Mouse (Mus musculus) spleen, postnatal 14 days (tissue): ENCODE measurements around the gene Batf.
"Not testable (repeated sequence)": the region's sequence is repeated elsewhere in the genome, so short reads cannot be mapped to it uniquely, and the experiment has no call there.

ENCODE experiments used
- DNase-seq, 2 experiments: peaks; one replicate each; pipeline ENCODE4 v3.0.0; 2021 to 2022; ENCODE audit warnings: low spot score in 2 of 2

The Batf gene

DNA sequence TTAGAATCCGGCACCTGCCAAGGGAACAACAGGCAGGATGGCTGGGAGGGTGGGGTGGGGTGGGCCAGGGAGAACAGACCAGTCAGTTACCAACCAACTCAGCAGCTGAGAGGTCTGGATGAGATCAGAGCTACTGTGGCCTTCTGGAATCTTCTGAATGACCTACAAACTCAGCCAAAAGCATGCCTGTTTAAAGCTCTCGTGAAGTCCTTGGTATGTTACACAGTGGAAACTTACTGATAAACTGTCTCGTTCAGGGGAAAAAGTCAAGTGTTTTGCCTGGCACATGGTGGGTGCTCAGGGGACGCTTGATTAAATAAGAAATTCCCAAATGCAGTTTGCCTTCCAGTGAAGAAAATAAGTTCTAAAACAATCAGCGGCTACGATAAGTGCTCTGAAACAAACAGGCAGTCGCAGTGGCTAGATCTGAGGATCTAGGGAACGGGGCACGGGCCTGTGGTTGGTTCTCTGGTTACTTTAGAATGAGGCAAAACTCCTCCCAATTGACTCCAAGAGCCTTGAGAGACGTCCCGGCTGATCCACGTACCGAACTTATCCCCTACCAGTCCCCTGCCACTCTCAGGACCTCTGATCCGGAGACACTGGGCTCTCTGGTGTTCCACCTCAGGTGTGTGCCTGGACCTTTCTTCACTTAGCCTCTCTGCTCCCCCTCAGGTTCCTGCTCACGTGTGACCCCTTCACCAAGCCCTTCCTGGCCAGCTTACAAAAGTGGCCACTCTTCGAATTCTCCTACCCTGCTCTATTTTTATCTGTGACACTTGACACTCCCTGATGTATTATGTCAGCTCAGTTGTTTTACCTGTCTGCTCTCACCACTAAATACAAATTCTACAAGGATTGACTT is 1.8 kb upstream of the Batf start:
- DNase-seq, result no peak

DNA sequence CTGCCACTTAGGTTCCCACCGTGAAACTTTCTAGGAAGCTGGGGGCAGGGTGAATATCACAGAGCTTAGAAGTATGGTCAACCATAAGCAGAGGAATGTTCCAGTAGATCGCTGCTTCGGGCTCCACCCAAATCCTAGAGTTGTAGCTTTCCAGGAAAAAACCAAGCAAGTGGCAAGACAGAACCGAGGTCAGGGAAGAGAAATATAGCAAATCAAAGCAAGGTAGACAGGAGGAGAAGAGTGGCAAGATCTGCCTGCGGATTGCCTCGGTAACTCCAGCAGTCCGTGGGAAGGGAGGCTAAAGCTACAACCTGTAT is 706 bp downstream of the Batf start:
- DNase-seq, result no peak

DNA sequence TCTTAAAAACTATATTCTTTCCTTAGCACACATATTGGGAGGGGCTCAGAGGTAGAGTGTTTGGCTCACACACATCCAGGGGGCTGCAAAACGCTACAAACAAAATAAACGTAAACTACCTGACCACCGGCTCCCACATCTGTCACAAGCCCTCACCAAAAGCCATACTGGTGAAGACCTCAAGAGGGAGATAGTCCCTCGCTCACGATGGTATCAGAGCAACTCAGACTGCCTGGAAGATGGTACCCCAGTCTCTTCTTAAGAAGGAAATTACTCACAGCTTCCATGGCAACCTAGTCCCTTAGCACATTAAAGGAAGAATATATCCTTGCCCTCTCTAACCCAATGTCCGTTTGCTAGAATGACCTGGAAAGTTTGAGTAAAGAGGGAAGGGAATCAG is 1.4 kb downstream of the Batf start:
- no peak for DNase-seq

DNA sequence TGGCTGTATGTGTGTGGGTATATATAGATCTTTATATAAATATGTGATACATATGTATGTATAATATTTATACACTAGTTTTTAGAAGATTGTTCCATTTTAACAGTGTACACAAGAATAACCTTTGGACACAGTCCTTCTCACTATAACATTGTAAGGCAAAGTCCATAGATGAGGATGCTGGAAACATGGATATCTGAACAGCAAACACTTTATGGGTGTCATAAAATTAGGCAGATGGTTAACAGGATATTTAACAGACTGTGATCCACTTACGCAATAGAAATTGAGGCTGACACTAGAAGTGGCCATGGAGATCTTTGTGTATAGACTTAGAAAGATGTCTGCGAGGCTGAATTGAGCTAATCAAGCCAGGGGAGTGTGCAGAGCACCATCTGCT is 9.3 kb downstream of the Batf start:
- no peak for DNase-seq

DNA sequence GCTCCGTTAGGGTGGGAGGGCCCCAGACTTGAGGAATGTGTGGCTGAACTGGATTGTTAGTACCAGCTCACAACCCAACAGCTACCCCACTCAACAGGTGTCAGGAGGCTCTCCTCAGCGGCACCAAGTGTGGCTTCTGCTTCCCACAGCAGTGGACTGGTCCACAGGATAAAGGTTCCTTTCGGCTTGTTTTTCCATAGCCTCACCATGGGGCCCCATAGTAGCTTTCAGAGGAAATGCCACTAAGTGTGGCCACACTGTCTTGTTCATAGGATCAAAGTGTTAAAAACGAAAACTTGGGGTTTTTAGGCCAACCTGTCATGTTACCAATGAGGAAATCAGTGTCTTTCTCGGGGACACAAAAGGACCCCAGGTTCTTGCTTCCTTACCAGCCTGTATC is 10.0 kb downstream of the Batf start:
- DNase-seq, result no peak

DNA sequence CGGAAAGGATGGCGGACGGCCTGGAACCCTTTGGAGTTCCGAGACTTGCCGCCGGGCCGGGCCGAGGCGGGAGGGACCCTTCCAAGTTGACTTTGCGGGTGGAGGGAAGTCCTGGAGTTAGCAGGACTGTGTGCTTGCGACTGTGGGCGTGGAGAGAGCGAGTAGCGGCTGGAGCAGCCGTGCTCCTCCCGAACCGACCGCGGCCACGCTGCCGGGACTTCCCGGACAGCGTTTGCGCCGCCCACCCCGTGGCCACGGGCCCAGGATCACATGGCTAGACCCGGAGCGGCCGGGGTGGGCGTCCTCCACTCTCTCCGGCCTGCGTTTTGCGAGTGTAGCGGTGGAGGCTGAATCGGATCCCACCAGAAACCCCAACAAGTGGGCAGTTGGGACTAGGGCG is 11.7 kb downstream of the Batf start:
- not testable (repeated sequence) for DNase-seq

DNA sequence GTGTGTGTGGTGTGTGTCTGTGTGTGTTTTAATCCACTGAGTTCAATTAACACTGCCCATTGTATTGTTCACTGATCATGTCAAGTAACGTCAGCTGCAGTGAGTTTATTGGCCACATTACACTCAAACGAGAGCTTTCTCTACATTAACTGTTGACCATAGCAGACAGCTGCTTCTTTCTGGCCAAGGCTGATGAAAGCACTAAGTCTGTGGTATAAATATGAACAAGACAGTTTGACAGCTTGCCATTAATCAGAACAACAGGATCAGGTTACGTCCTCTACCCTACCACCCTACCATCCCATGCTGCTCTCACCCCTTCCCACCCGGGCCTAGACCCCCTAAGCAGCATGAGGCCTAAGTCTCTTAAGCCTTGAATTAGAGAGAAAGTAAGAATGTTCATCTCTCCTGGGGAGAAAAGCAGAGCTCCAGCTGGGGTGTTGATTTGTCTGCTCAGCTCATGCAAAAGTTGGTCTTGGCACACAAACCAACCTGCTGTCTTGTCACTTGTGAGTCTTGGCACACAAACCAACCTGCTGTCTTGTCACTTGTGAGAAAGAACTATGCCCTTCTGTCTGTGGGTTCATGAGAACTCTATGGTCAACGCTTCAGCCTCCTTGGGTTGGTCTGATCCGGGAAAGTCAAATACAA is 13.8 kb downstream of the Batf start:
- no peak for DNase-seq

DNA sequence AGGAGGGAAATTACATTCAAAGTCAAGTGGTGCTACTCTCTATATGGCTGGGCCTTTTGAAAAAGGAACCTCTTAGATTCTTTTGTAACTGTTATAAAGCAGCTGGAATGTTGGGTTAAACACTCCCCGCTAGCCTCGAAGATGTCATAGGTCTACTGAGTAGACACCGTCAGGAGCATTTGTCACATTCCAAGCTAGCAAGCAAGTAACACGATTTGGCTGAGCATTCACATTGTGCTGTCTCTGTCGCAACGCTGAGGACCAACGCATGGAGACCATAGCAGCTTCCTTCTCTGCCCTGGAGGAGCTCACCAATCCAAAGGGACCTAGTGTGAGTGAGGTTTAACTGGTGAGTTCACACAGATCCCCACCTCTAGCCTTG is 14.4 kb downstream of the Batf start:
- no peak for DNase-seq

DNA sequence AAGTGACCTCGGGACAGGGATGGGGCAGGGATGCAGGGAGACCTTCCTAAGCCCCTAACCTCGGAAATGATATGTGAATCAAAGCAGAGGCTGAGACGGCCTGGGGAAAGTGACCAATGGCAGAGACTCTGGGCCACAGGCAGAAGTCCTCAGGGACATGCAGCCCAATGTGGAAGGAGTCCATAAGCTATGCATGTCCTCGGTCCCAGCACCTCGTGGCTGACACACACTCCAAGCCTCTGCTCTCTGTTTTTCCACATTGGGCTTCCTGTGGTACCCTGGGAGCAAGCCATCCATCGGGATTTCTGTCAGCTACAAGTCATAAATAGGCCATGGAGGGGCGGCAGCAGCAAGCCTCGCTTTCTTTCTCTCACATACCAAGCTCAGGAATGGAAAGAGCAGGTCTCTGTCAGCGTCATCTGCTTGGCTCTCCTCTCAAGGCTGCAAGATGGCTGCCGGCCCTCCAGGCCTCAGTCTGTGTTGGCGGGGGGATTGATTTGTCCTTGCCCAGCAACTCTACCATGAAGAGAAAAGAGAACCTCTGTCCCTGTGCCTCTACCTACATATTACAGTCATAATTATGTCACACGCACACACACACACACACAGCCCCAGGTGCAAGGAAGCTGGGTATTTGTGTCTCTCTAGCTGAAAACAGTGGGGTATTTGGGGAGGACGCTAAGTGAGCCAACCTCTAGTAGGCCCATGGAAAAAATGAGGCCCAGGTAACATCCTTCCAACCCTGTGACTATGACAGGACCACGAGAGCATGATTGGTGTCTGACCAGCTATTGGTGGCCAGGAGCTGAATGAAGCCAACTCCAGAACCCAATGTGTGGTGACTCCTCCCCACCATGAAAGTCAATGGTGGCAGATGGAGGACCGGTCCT is 15.9 kb downstream of the Batf start:
- no peak for DNase-seq

DNA sequence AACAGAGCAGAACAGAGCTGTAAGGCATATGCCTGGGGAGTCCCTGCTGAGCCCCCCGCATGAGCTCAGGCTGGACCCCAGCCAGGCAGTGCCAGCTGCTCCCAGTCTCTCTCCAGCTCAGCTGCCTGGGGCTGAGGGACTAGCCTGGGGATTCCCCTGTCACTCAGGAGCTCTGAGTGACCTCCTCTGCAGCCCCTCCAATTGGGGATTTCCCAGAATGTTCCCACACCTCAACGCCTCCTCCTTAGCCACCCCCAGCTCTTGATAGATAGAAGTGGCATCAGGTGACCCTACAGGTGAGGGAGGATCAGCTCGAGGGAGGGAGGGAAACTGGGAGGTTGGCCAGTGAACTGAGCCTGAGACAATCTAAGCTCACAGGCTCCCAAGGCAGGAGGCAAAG is 17.0 kb downstream of the Batf start:
- DNase-seq, result no peak

DNA sequence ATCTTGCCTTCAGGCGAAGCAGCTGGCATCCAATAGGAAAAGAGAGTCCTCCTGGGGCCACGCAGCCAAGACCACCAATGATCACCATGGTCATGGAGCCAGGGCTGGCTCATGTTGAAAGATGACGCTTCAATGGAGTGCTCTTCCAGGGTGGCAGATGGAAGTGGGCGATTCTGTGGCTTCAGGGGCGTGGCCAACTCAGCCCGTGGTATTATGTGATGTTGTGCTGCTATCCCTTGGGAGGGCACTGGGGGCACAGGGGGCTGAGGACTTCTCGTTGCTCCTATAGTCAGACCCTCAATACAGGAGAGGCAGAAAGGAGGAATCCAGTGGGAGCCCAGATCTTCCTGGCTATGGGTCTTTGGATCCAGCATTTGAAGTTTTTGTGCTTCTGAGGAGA is 18.1 kb downstream of the Batf start:
- no peak for DNase-seq

DNA sequence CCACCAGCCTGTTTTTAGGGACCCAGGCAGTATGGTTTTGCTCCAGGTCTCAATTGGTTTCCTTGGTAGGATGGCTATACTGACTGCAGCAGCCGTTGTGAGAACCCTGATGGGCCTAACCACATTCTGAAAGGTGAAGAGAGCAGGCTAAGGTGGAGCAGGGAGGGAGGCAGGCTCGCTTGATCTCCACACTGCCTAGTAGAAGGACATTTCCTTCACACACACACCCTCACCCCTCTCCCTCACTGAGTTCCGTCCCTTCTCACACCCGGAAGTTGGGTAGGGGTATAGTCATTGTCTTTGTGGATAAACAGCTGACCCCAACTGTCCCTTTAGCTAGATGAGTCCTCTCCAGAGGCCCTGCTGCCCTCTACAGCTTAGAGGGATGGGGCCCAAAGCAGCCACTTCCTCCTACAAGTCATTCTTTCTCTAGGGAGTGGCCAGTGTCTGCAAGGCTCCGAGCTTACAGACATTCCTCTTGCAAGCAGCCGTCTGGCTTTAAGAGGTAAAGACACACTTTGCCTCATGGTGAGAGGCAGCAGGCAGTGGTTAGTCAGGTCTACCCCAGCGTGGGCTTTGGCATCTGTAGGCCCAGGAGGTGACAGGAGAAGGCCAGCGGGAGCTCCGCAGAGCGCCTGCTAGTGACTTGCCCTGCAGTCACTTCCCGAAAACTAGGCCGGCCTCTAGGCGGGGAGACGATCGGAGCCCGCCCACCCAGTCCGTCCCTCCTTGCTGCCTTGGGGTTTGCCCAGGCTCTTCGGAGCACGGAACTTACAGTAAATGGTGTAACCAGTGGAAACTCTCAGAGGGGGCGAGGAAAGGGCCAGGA is 18.7 kb downstream of the Batf start:
- DNase-seq, result peak; percentile 56 to 68

DNA sequence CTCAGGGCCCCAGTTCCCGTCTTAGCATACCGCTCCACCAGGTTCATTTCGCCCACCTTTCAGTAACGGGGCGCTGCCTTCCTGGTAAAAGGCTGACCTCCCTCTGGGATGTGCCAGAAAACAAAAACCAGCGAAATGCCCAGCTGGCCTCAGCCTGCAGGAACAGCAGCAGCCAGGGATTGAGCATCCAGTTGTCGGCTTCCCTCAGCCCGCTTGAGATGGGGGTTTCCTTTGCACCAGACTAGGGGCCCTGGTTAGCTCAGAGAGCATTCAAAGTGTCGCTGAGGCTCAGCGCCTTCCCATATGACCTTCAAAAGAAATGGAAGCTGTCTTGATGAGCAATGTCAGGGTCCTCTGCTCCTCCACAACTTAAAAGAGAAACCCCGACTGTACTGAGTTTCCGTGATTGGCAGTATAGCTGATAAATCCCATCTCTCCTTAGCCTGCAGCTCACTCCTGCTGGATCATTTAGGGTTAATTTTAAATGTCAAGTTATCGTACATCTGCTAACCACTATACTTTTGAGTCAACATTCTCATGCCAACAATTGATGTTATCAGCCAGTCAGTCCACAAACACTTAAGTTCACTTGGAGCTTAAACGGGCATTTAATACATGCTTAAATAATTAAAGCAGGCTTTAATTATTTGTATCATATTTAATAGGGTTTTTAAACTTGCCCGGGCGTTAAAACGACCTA is 19.5 kb downstream of the Batf start:
- no peak for DNase-seq

DNA sequence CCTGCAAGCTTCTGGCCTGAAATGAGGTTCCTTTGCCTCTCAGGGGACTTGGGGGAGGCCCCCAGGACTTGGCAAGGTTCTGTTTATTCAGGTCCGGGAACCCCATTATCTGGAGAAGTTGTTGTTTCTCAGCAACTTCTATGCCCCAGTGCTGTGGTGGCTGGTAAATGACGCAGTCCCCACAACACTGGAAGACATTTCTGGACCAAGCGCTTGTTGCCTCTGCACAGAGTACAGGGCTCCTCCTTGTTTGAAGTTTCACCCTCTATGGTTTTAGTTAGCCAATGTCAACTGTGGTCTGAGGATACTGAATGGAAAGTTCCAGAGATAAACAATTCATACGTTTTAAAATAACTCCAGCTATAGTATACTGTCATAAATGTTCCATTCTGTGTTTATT is 20.4 kb downstream of the Batf start:
- DNase-seq, result no peak

DNA sequence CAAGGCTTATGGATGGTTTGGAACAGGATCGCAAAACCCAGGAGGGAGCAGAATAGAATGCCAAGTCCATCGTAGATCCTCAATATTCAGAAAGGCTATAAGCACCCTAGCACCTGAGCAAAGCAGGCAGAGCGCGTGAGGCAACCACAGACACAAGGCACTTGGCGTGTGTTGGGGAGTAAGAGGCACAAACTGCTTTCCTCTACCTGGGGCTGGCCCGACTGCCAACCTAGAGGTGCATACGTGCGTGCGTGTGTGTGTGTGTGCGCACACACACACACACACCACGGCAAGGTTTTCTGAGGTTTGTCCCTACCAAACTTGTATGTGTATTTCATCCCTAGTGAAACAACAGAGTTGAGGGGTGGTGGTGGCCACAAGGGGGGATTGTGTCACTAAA is 20.9 kb downstream of the Batf start:
- no peak for DNase-seq

DNA sequence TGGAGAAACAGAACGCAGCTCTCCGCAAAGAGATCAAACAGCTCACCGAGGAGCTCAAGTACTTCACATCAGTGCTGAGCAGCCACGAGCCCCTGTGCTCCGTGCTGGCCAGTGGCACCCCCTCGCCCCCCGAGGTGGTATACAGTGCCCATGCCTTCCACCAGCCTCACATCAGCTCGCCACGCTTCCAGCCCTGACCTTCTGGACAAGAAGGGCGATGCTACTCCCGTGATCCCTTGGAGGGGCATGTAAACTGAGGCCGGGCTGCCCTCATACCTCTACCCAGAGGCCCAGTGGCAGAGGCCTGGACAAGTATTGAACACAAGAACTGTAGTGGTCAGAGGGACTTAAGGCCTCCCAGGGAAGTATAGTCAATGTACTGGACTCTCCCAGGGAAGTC is 22.1 kb downstream of the Batf start:
- DNase-seq, result no peak

DNA sequence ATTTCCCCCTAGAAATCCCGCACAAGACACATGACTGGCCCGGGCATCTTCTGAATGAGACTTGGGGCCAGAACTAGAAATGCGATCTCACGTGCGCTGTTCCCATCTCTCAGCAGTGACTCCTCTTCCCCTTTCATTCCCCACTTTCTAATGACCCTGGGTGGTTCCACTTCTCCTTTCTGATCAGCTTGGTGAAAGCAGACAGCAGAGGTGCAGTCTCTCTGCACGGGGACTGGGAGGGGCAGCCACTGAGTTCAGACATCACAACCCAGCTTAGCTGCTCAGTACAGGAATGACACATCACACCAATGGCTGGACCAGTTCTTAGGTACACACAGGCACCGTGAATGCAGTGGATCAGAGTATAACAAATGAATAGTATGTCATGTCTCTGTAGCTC is 24.2 kb downstream of the Batf start:
- no peak for DNase-seq

DNA sequence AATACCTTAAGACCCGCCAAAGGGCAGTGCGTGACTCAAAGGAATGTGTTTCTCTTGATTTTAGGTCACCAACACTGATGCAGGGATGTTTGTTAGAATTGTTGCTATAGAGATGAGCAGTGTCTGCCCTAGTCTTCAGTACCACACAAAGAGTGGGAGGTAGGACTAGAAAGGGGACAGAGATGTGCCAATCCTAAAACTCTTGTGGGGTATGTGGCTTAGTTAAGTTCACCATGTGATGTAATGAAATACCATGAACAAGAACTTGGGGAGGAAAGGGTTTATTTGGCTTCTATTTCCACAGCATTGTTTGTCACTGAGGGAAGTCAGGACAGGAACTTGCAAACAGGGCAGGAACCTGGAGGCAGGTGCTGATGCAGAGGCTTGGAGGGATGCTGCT is 26.1 kb downstream of the Batf start:
- no peak for DNase-seq

DNA sequence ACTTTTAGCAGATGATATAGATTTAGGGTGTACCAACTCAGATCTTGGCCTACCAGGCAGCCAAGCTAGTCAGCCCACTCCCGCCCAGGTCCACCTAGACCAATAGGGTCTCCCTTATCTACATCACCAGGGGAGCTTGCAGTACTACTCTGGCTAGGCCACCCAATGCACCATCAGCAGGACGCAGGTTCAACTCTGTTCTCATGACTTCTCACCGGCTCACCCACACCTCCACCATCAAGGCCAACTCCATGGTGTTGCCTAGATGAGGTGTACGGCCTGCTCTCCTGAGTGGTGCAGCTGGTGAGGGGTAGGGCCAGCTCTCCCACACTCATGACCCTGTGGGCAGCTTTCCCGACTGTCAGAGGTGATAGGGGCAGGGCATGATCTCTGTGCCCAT is 27.7 kb downstream of the Batf start:
- no peak for DNase-seq

DNA sequence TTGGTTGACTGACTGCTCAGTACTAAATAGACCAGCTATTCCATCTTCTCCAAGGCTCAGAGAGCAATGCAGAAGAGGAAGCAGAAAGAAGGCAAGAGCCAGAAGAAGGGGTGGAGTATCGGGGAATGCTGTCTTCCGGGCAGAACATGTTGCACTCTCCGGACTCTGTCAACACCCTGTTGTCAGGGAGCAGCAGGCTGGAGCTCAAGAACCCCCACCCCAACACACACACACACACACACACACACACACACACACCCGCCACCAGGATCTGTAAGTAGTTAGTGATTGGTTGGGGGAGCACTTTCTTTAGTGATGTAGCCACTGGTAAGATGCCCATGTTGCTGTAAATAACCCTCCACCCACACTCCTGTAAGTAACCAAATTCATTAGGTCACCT is 38.8 kb downstream of the Batf start:
- no peak for DNase-seq

DNA sequence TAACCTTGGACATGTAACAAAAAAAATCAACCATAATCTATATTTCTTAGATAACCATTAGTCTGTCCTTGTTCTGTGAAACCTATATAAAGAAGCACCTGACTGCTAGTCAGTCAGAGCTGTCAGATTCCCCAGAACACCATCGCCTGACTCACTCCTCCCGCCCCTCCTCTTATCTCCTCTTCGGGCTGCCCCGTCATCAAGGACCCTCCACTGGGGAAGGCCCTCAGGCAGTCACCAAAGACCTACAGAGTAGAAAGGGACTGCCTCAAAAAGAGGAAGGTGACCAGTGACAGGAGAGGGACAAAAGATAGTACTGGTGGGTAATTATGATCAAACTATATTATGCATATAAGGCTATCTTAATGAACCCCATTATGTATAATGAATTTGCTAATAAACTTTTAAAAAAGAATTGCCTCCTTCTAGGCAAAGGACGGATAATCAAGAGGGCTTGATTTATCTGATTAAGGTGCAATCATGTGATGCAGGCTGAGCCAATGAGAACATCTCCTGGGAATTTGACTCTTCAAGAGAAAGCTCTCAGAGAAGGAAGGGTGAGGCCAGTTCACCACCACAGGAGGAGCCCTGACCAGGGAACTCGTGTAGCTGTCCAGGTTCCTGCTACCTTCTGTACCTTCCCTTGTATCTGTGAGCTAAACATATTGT is 40.4 kb downstream of the Batf start:
- DNase-seq, result no peak
